Mouse (Mus musculus) forebrain, embryonic 13.5 days (tissue): ENCODE data around the gene Amigo2. TPM values are rescaled to one million over a fixed set of nuclear protein-coding genes. Genes with fewer than 3 reads are reported as not detected.

ENCODE experiments used
- ATAC-seq: fragments of 200-750 bp; cut with Nextera tagmentation; 2 replicates; pipeline ENCODE4 v1.8.0; 2017
- H3K27ac ChIP-seq: fragments of 300-500 bp; sonication (generic); 2 replicates; pipeline ENCODE4 v1.5.1; 2015; ENCODE audit warnings: inconsistent platforms, mild to moderate bottlenecking, moderate library complexity
- H3K27me3 ChIP-seq: fragments of 300-500 bp; sonication (generic); 2 replicates; pipeline ENCODE4 v1.6.1; 2015; ENCODE audit warnings: mild to moderate bottlenecking, inconsistent platforms
- H3K36me3 ChIP-seq: fragments of 300-500 bp; sonication (generic); 2 replicates; pipeline ENCODE4 v1.6.1; 2015; ENCODE audit warnings: mild to moderate bottlenecking, inconsistent platforms; ENCODE audit not compliant: poor library complexity, severe bottlenecking
- H3K4me1 ChIP-seq: fragments of 300-500 bp; sonication (generic); 2 replicates; pipeline ENCODE4 v1.6.1; 2015; ENCODE audit warnings: inconsistent platforms
- H3K4me2 ChIP-seq: fragments of 300-500 bp; sonication (generic); 2 replicates; pipeline ENCODE4 v1.6.1; 2015; ENCODE audit warnings: inconsistent platforms, mild to moderate bottlenecking, moderate library complexity
- H3K4me3 ChIP-seq: fragments of 300-500 bp; sonication (generic); 2 replicates; pipeline ENCODE4 v1.5.1; 2015; ENCODE audit warnings: mild to moderate bottlenecking, inconsistent platforms
- H3K9ac ChIP-seq: fragments of 300-500 bp; sonication (generic); 2 replicates; pipeline ENCODE4 v1.6.1; 2015; ENCODE audit warnings: mild to moderate bottlenecking, inconsistent platforms
- H3K9me3 ChIP-seq: fragments of 300-500 bp; sonication (generic); replicated peaks from 2 replicates; pipeline ENCODE4 v1.6.1; 2016; ENCODE audit warnings: inconsistent platforms
- WGBS: fragments of 180-500 bp; shearing (Covaris S2); methylation state at CpG from one replicate; pipeline ENCODE4 v1.1.7; 2015; 5-methylcytosine and 5-hydroxymethylcytosine counted together
- polyA plus RNA-seq: library from polyadenylated mRNA; unstranded; fragments of >200 nt; fragmentation: Nextera tagmentation; extraction: Ambion mirVana; gene quantifications from 2 replicates; pipeline ENCODE4 v1.2.1, GENCODE M21; 2015

Gene Amigo2
- polyA plus RNA-seq, 1 experiment from 2014 or later, result 3.6 TPM

GRCm38 (mm10) chr15:97259968-97260597, 13.0 kb upstream of the Amigo2 start:
- H3K27me3 ChIP-seq, result no peaks in the 10 kb centered on the region
- H3K4me3 ChIP-seq, result no peak overlapping the region
- no peaks in the 10 kb centered on the region for H3K36me3 ChIP-seq
- H3K9ac ChIP-seq, result no peak overlapping the region
- 75% methylated on average over 11 of the region's 11 CpGs for WGBS
- ATAC-seq, result no peak
- no peaks in the 10 kb centered on the region for H3K4me1 ChIP-seq
- H3K9me3 ChIP-seq, result no peaks in the 10 kb centered on the region
- H3K27ac ChIP-seq, result no peak overlapping the region
- no peak overlapping the region for H3K4me2 ChIP-seq

DNA sequence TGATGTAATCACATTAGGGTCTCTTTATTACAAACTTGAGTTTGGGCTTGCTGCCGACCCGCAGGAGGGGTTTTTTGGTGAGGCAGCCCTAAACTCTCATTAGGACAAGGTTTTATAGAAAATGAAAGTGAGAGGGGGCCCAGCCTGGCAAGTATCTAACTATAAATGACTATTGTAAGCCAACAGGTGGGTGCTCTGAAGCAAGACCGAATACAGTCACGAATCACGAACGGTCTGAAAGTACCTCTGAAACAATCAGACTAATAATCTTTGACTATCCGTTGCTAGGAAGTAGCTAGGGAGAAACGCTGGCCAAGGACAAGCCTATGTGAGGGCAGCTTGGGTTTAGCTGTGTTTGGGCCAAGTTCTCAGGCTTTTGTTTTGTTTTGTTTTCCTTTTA, 12.2 kb upstream of the Amigo2 start:
- H3K4me1 ChIP-seq, result no peaks in the 10 kb centered on the region
- H3K36me3 ChIP-seq, result no peaks in the 10 kb centered on the region

GRCm38 (mm10) chr15:97258483-97259230, 11.6 kb upstream of the Amigo2 start:
- no peak for ATAC-seq
- no peak overlapping the region for H3K4me3 ChIP-seq
- WGBS, result 87% methylated on average over 17 of the region's 17 CpGs
- no peak overlapping the region for H3K4me2 ChIP-seq
- H3K27ac ChIP-seq, result no peak overlapping the region
- H3K36me3 ChIP-seq, result no peaks in the 10 kb centered on the region
- H3K9me3 ChIP-seq, result no peaks in the 10 kb centered on the region
- no peaks in the 10 kb centered on the region for H3K4me1 ChIP-seq
- no peak overlapping the region for H3K9ac ChIP-seq
- no peaks in the 10 kb centered on the region for H3K27me3 ChIP-seq

More for the DNA sequence above, 12.2 kb upstream of the Amigo2 start:
- Histone ChIP-seq H3K4me2 (no peak overlapping the region), H3K27ac (no peak overlapping the region), H3K4me3 (no peak overlapping the region), H3K27me3 (no peaks in the 10 kb centered on the region), H3K9me3 (no peaks in the 10 kb centered on the region), H3K9ac (no peak overlapping the region)
- no peak for ATAC-seq
- 74% methylated on average over 8 of the region's 8 CpGs for WGBS

GRCm38 (mm10) chr15:97257206-97257775, 10.2 kb upstream of the Amigo2 start:
- no peak overlapping the region for H3K27ac ChIP-seq
- H3K36me3 ChIP-seq, result no peaks in the 10 kb centered on the region
- no peaks in the 10 kb centered on the region for H3K27me3 ChIP-seq
- whole genome bisulfite sequencing, result 92% methylated on average over 8 of the region's 8 CpGs
- ATAC-seq, result no peak
- no peak overlapping the region for H3K4me2 ChIP-seq
- no peak overlapping the region for H3K4me3 ChIP-seq
- no peak overlapping the region for H3K9ac ChIP-seq
- no peaks in the 10 kb centered on the region for H3K4me1 ChIP-seq
- H3K9me3 ChIP-seq, result no peaks in the 10 kb centered on the region

DNA sequence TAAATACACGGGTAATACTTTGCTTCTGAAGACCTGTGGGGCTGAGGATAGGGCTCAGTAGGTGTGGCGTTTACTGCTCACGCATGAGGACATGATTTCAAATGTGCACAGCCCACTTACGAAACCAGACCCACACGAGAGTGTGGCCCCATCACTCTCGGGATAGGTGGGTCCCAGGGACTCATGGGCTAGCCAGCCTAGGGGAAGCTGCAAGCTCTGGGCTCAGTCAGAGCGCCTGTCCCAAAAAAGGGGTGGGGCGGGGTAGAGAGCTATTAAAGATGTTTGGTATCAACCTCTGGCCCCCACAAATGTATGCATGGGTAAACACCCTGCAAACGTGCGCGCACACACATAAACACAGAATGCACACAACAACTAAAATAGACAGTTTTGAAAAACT, 9.3 kb upstream of the Amigo2 start:
- H3K27me3 ChIP-seq, result no peaks in the 10 kb centered on the region
- no peak overlapping the region for H3K4me3 ChIP-seq
- no peaks in the 10 kb centered on the region for H3K9me3 ChIP-seq
- no peak for ATAC-seq
- H3K36me3 ChIP-seq, result no peaks in the 10 kb centered on the region
- no peak overlapping the region for H3K27ac ChIP-seq
- H3K9ac ChIP-seq, result no peak overlapping the region
- no peak overlapping the region for H3K4me2 ChIP-seq
- 93% methylated on average over 11 of the region's 11 CpGs for WGBS
- no peaks in the 10 kb centered on the region for H3K4me1 ChIP-seq

DNA sequence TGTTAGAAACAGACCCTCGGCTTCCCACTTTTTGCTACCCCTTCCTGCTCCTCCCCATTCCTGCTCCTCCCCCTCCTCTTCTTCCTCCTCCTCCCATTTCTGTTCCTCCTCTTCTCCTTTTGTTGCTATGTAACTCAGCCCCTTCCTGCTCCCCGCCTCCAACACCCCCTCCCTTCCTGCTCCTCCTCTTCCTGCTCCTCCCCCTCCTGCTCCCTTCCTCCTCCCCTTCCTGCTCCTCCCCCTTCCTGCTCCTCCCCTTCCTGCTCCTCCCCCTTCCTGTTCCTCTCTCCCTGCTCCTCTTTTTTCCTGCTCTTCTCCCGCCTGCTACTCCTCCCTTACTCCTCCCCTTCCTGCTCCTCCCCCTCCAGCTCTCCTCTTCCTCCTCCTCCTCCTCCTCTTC, 8.7 kb upstream of the Amigo2 start:
- H3K4me3 ChIP-seq, result no peak overlapping the region
- no peaks in the 10 kb centered on the region for H3K4me1 ChIP-seq
- no peaks in the 10 kb centered on the region for H3K27me3 ChIP-seq
- ATAC-seq, result no peak
- H3K9ac ChIP-seq, result no peak overlapping the region
- no peak overlapping the region for H3K4me2 ChIP-seq
- WGBS, result 87% methylated on average over 3 of the region's 3 CpGs
- H3K36me3 ChIP-seq, result no peaks in the 10 kb centered on the region
- H3K27ac ChIP-seq, result no peak overlapping the region
- no peaks in the 10 kb centered on the region for H3K9me3 ChIP-seq

GRCm38 (mm10) chr15:97254375-97254774, 7.3 kb upstream of the Amigo2 start:
- Histone ChIP-seq H3K4me1 (no peaks in the 10 kb centered on the region), H3K9ac (no peak overlapping the region), H3K4me3 (no peak overlapping the region), H3K27ac (no peak overlapping the region), H3K27me3 (no peaks in the 10 kb centered on the region), H3K4me2 (no peak overlapping the region), H3K9me3 (no peaks in the 10 kb centered on the region), H3K36me3 (no peaks in the 10 kb centered on the region)
- no peak for ATAC-seq
- 91% methylated on average over 4 of the region's 4 CpGs for WGBS

- no peaks in the 10 kb centered on the region for H3K27me3 ChIP-seq
- H3K4me1 ChIP-seq, result peaks cover 9% of the 10 kb centered on the region; the same call in 1 of the 2 replicates
- no peak for ATAC-seq
- H3K9me3 ChIP-seq, result no peaks in the 10 kb centered on the region
- no peak overlapping the region for H3K4me2 ChIP-seq
- 91% methylated on average over 8 of the region's 8 CpGs for WGBS
- no peak overlapping the region for H3K4me3 ChIP-seq
- no peak overlapping the region for H3K27ac ChIP-seq
- H3K9ac ChIP-seq, result no peak overlapping the region
- no peaks in the 10 kb centered on the region for H3K36me3 ChIP-seq
These were observed 5.5 kb upstream of the Amigo2 start for GRCm38 (mm10) chr15:97252493-97253034.

- Histone ChIP-seq H3K4me3 (no peak overlapping the region), H3K27ac (no peak overlapping the region), H3K27me3 (peaks cover 16% of the 10 kb centered on the region), H3K9ac (no peak overlapping the region), H3K9me3 (no peaks in the 10 kb centered on the region), H3K4me1 (peaks cover 15% of the 10 kb centered on the region; the same call in 1 of the 2 replicates), H3K4me2 (no peak overlapping the region), H3K36me3 (no peaks in the 10 kb centered on the region)
- WGBS, result 95% methylated on average over 10 of the region's 10 CpGs
- ATAC-seq, result no peak
These were observed 2.2 kb upstream of the Amigo2 start for GRCm38 (mm10) chr15:97249322-97249721.

DNA sequence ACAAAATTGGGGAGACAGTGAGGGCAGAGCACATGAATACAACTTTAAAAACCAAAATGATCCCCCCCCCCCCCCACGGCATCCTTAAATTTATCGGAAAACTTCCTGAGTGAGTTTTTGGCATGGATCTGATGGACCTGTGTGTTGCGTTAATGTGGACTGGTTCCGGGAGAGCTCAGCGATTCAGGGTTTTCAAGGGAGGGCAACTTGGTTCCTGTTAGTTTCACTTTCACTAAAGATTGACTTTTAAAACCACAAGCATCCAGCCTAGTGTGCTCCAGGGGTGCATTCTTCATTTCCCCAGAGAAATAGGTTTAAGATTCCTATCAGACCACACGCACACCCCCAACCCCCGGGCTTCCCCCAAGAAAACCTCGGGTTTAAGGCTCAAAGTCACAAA, 1.2 kb upstream of the Amigo2 start:
- Histone ChIP-seq H3K4me2 (peak overlapping the region; percentile 80), H3K4me3 (peak overlapping the region; percentile 74), H3K27me3 (peaks cover 16% of the 10 kb centered on the region), H3K9ac (no peak overlapping the region), H3K9me3 (no peaks in the 10 kb centered on the region), H3K4me1 (peaks cover 15% of the 10 kb centered on the region; the same call in 1 of the 2 replicates), H3K27ac (no peak overlapping the region), H3K36me3 (no peaks in the 10 kb centered on the region)
- 55% methylated on average over 8 of the region's 8 CpGs for WGBS
- no peak for ATAC-seq

DNA sequence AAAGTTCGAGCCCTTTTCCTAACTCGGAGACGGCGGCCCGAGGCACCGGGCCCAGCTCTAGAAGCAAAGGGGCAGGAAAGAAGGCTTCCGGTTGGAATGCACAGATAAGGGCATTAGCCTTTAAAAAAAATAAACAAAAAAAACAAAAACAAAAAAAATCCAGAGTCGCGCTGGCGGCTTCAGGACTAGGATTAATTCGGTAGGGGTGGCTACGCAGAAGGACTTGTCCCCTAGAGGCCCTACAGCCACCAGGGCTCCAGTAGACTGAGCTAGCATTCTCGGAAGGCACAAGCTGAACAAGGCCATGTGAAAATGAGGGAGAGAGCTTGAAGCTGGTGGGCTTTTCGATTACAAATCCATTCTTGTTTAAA, 689 bp upstream of the Amigo2 start:
- under 1% methylated on average over 14 of the region's 14 CpGs for WGBS
- peak overlapping the region; percentile 70 for H3K27ac ChIP-seq
- peak overlapping the region; percentile 83 for H3K9ac ChIP-seq

DNA sequence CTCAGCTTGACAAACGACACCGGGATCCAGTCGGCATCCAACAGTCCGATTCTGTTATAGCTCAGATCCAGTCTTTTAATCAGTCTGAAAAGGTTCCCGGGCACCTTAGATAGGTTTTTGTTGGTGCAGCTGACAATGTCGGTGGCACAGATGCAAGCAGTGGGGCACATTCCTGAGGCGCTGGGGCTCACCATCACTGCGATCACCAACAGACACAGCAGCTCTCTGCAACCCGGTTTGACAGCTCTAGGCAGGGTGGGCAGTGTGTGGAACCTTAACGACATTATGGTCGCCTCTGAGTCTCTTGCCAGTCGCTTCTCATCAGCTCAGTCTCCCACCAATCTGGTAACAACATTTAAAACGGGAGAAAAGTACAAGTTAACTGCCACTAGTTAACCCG, 831 bp downstream of the Amigo2 start:
- H3K9ac ChIP-seq, result no peak overlapping the region
- H3K4me3 ChIP-seq, result peak overlapping the region; percentile 74
- WGBS, result 23% methylated on average over 14 of the region's 14 CpGs
- peak overlapping the region; percentile 80 for H3K4me2 ChIP-seq
- no peak for ATAC-seq
- peaks cover 15% of the 10 kb centered on the region; the same call in 1 of the 2 replicates for H3K4me1 ChIP-seq
- no peaks in the 10 kb centered on the region for H3K9me3 ChIP-seq
- no peaks in the 10 kb centered on the region for H3K36me3 ChIP-seq
- H3K27me3 ChIP-seq, result peaks cover 16% of the 10 kb centered on the region
- H3K27ac ChIP-seq, result no peak overlapping the region

More for the DNA sequence above, 689 bp upstream of the Amigo2 start:
- no peaks in the 10 kb centered on the region for H3K36me3 ChIP-seq
- H3K4me3 ChIP-seq, result peak overlapping the region; percentile 74
- H3K4me1 ChIP-seq, result peaks cover 15% of the 10 kb centered on the region; the same call in 1 of the 2 replicates
- H3K9me3 ChIP-seq, result no peaks in the 10 kb centered on the region
- H3K4me2 ChIP-seq, result peak overlapping the region; percentile 80
- peak; percentile 33; the same call in 1 of the 2 replicates for ATAC-seq
- H3K27me3 ChIP-seq, result peaks cover 16% of the 10 kb centered on the region
